Mouse (Mus musculus): ENCODE measurements around the gene Atp6v1d. TPM values are rescaled to one million over a fixed set of nuclear protein-coding genes. Genes with fewer than 3 reads are reported as not detected.

Atp6v1d gene
- polyA plus RNA-seq, 1 experiment, result not detected

DNA sequence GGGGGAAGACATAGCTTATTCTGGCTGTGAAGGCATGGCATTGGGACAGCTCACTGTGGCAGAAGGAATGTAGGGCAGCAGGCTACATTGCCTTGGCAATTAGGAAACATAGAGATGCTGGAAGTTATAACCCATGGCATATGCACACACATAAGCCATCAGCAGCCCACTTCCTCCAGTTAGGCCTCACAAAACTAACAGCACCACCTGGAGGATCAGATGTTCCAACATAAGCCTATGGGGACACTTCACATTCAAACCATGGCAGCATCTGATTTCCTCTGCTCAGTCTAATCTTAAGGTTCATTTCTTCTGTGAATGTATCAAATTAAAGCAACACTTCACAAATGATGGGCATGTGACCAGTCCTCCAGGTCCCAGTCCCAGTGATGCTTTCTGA lies 47.0 kb downstream of the Atp6v1d start:
- Histone ChIP-seq H3K27ac (ENCODE audit: insufficient read depth, low read depth, low read length) (no peak overlapping the region), H3K4me1 (ENCODE audit: control insufficient read depth, insufficient read depth, low read length) (no peaks in the 10 kb centered on the region), H3K4me3 (ENCODE audit: insufficient read depth, low read depth, low read length) (no peak overlapping the region)
- TF ChIP-seq CTCF (IDR thresholded peaks at IDR 0.05; ENCODE audit: insufficient read depth, low read depth, low read length), result no peak
- TF ChIP-seq POLR2A (IDR thresholded peaks at IDR 0.05; ENCODE audit: insufficient read depth, low read depth, low read length), result no peak

DNA sequence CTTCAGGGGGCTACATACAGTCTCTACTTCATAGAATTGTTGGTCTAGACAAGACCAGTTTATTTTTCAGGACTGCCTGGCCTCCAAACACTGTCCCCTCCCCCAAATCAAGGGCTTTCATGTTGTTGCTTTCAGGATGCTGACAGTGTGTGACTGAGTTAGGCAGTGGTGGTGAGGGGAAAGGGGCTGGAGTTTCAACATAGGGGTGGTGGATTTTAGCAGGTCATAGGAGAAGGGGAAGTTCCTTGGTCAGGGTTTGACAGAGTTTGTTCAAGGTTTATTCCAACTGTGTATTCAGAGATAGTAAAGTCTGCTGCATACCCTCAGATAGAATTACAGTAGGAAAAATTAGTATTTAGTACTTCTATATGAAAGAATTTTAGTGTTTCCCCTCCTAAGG lies 59.6 kb downstream of the Atp6v1d start:
- Histone ChIP-seq H3K4me1 (ENCODE audit: control insufficient read depth, insufficient read depth, low read length) (no peaks in the 10 kb centered on the region), H3K27ac (ENCODE audit: insufficient read depth, low read depth, low read length) (no peak overlapping the region), H3K4me3 (ENCODE audit: insufficient read depth, low read depth, low read length) (no peak overlapping the region)
- TF ChIP-seq CTCF (IDR thresholded peaks at IDR 0.05; ENCODE audit: insufficient read depth, low read depth, low read length) (no peak), POLR2A (IDR thresholded peaks at IDR 0.05; ENCODE audit: insufficient read depth, low read depth, low read length) (no peak)

DNA sequence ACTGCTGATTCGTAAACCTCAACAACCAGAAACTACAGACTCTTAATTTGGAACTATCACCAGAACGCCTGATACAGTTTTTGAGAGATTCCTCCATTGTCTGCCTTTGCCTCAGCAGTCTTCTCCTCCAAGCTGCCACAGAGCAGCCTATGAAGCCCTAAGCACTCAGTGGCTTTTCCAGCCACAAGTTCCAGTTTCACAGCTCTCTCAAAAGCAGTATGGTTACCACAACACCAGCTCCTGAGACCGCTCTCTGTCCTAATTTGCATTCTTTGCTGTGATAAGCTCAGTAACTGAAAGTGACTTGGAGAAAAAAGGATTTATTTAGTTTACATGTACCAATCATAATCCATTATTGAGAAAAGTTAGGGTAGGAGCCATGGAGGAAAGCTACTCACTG lies 61.4 kb downstream of the Atp6v1d start:
- TF ChIP-seq CTCF (IDR thresholded peaks at IDR 0.05; ENCODE audit: insufficient read depth, low read depth, low read length), result no peak
- H3K4me3 ChIP-seq (ENCODE audit: insufficient read depth, low read depth, low read length), result no peak overlapping the region
- no peak overlapping the region for H3K27ac ChIP-seq (ENCODE audit: insufficient read depth, low read depth, low read length)
- 85% methylated on average over 3 of the region's 3 CpGs for WGBS
- H3K4me1 ChIP-seq (ENCODE audit: control insufficient read depth, insufficient read depth, low read length), result no peaks in the 10 kb centered on the region

DNA sequence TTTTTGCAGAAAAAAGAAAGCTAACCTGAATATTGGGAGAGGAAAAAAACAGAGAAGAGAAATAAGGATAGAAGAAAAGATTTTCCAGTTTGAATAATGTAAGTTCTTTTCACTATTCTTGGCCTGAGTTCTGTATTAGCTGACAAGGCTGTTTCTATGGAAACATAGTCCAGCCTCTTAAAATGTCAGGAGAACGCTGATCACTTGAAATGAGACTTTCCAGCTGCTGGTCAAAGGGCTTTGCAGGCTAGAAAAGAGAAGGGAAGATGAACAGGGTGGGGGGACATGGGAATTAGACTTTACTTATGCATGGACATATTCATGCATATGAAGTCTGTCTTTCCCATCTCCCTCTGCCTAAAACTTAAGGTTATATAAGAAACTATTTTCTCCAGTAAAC lies 67.2 kb downstream of the Atp6v1d start:
- Histone ChIP-seq H3K4me1 (ENCODE audit: control insufficient read depth, insufficient read depth, low read length) (no peaks in the 10 kb centered on the region), H3K4me3 (ENCODE audit: insufficient read depth, low read depth, low read length) (no peak overlapping the region), H3K27ac (ENCODE audit: insufficient read depth, low read depth, low read length) (no peak overlapping the region)
- WGBS, result 2% methylated on average over 1 of the region's 1 CpGs
- no peak for TF ChIP-seq POLR2A (IDR thresholded peaks at IDR 0.05; ENCODE audit: insufficient read depth, low read depth, low read length)
- TF ChIP-seq CTCF (IDR thresholded peaks at IDR 0.05; ENCODE audit: insufficient read depth, low read depth, low read length), result no peak

DNA sequence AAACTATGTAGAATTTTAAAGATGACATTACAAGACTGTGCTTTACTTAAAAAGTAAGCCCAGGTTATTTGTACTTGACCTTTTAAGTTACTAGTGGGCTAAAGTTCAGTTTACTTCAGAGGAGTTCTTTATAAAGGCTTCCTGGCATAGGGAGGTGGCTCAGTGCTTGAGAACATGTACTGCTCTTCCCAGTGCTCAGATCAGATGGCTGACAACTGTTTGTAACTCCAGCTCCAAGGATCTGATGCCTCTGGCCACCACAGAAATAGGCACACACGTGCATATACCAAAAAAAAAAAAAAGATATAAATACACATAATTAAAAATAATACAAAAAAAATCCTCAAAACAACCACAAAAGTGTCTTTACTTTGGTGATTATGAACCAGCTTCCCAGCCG lies 70.6 kb downstream of the Atp6v1d start:
- Histone ChIP-seq H3K4me1 (ENCODE audit: control insufficient read depth, insufficient read depth, low read length) (no peaks in the 10 kb centered on the region), H3K27ac (ENCODE audit: insufficient read depth, low read depth, low read length) (no peak overlapping the region), H3K4me3 (ENCODE audit: insufficient read depth, low read depth, low read length) (no peak overlapping the region)
- no peak for TF ChIP-seq POLR2A (IDR thresholded peaks at IDR 0.05; ENCODE audit: insufficient read depth, low read depth, low read length)
- TF ChIP-seq CTCF (IDR thresholded peaks at IDR 0.05; ENCODE audit: insufficient read depth, low read depth, low read length), result no peak
- WGBS, result 79% methylated on average over 2 of the region's 2 CpGs

Other genes with a start within 250 kb of the Atp6v1d start
- not detected in 2 replicates for gene Fam71d, start 170.1 kb downstream of the Atp6v1d start, polyA plus RNA-seq (2012; ENCODE audit: insufficient read depth, insufficient read length, low replicate concordance, missing spikeins)
- not detected in 2 replicates for gene Mpp5, start 112.7 kb downstream of the Atp6v1d start, polyA plus RNA-seq (2012; ENCODE audit: insufficient read depth, insufficient read length, low replicate concordance, missing spikeins)
- gene Eif2s1, start 181 bp upstream of the Atp6v1d start, polyA plus RNA-seq (2012; ENCODE audit: insufficient read depth, insufficient read length, low replicate concordance, missing spikeins), result not detected in 2 replicates
- not detected in 2 replicates for gene Plek2, start 45.3 kb upstream of the Atp6v1d start, polyA plus RNA-seq (2012; ENCODE audit: insufficient read depth, insufficient read length, low replicate concordance, missing spikeins)
- gene Tmem229b, start 146.0 kb upstream of the Atp6v1d start, polyA plus RNA-seq (2012; ENCODE audit: insufficient read depth, insufficient read length, low replicate concordance, missing spikeins), result not detected in 2 replicates
- not detected in 2 replicates for gene Plekhh1, start 167.5 kb upstream of the Atp6v1d start, polyA plus RNA-seq (2012; ENCODE audit: insufficient read depth, insufficient read length, low replicate concordance, missing spikeins)
- not detected in 2 replicates for gene Pigh, start 228.0 kb upstream of the Atp6v1d start, polyA plus RNA-seq (2012; ENCODE audit: insufficient read depth, insufficient read length, low replicate concordance, missing spikeins)